Mouse (Mus musculus) left cerebral cortex, postnatal 10 days (tissue): ENCODE results near the gene A930017K11Rik. TPM values are rescaled to one million over a fixed set of nuclear protein-coding genes. Genes with fewer than 3 reads are reported as not detected.

ENCODE experiments used
- DNase-seq, 2 experiments: peaks; one replicate each; pipeline ENCODE4 v3.0.0; 2021 to 2022; ENCODE audit warnings: low spot score in 2 of 2, mixed read lengths in 1 of 2; ENCODE audit errors: extremely low spot score in 1 of 2
- intact Hi-C: fragments of 180-260 bp; cut with DNase I; formaldehyde crosslinking; loops from one replicate; pipeline ENCODE4 v1.15.1; 2025
- total RNA-seq, 2 experiments: library from RNA; stranded (reverse); gene quantifications; 2 replicates each; pipeline ENCODE4 v1.2.3; 2021

The A930017K11Rik gene
- total RNA-seq, 2 experiments from 2014 or later = not detected

- DNase-seq = no peak
- intact Hi-C loops = no loop called here
These were observed 8.6 kb downstream of the A930017K11Rik start for GRCm38 (mm10) chr17:25943769-25944168.

DNA sequence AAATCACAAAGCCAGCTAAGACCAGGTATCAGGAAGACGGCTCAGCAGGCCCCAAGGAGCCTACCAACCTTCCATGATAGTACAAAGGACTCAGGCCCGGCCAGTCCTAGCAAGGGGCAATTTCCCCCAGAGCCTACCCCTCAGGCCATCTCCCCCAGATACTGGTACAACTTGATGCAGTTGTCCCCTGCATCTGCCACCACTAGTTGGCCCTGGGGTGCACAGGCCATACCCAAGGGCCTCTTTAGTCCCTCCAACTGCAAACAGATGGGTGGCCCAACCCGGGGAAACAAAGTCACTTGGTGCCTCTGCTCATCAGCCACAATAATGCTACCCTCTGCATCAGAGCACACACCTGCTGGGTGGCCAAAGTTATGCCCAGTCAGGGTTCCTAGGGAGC lies 9.1 kb downstream of the A930017K11Rik start:
- DNase-seq = no peak
- intact Hi-C loops = no loop called here

DNA sequence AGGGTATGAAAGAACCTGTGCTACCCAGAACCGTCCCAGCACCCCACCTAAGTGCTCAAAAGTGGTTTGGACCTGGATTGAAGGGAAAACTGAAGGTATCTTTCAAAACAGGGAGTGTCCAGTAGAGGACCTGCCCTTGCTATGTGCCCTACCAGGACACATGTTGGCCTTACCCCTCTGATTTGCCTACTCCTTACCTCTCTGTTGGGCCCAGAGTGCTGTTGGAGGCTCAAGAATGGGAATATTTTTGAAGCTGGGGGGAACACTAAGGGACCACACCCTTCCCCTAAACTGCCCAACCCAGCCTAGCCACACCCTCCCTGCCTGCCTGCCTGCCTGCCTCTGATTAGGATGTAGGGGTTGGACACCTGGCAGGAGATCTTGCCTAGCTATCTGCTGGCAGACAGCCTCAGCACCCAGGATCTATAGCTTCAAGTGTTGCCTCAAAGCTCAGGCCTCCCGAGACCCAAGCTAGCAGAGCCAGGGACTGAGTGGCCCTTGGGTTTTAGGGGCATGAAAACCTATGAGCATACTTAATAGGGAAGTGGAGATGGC lies 9.7 kb downstream of the A930017K11Rik start:
- no peak for DNase-seq
- intact Hi-C loops = no loop called here

- intact Hi-C loops = no loop called here
- DNase-seq = peak; percentile 46 to 88
These were observed 10.7 kb downstream of the A930017K11Rik start for GRCm38 (mm10) chr17:25941511-25942241.

DNA sequence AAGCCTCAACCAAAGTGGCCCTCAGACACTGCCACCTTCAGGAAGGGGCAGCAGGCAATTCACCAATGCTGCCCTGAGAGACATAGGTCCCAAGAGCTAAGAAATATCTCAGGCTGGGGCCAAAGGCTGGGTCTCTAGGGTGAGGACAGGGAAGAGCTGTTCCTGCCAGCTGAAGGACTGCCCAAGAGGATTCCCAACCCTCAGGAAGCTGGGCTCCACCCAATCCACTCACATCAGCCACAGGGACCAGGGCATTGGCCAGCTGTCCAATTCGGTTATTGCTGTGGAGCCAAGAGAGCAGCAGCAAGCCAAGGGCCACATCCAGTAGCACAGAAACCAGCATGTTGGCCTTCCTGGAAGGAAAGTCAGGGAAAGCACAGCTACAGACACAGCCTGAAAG lies 17.8 kb downstream of the A930017K11Rik start:
- intact Hi-C loops = no loop called here
- no peak for DNase-seq

DNA sequence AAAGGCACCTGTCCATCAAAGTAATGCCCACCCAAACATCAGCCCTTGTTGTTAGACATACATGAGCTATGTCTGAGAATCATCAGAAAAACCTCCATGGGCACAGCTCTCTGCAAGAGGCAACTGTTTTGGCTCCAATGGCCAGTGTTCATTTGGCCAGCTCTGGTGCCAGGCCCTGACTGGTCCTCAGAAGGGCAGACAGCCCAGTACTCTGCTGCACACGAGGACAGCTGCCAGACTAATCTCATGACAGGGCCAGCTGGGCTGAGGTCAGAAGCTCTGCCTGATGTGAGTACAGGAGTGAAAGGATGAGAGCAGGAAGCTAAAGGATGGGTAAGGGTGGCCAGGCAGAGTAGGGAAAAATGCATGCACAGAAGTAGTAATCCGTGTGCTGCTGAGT lies 27.0 kb downstream of the A930017K11Rik start:
- intact Hi-C loops = no loop called here
- no peak for DNase-seq

- DNase-seq = peak in 1 of 2 experiments; percentile 60
- intact Hi-C loops = no loop called here
These were observed 30.2 kb downstream of the A930017K11Rik start for GRCm38 (mm10) chr17:25922120-25922519.

DNA sequence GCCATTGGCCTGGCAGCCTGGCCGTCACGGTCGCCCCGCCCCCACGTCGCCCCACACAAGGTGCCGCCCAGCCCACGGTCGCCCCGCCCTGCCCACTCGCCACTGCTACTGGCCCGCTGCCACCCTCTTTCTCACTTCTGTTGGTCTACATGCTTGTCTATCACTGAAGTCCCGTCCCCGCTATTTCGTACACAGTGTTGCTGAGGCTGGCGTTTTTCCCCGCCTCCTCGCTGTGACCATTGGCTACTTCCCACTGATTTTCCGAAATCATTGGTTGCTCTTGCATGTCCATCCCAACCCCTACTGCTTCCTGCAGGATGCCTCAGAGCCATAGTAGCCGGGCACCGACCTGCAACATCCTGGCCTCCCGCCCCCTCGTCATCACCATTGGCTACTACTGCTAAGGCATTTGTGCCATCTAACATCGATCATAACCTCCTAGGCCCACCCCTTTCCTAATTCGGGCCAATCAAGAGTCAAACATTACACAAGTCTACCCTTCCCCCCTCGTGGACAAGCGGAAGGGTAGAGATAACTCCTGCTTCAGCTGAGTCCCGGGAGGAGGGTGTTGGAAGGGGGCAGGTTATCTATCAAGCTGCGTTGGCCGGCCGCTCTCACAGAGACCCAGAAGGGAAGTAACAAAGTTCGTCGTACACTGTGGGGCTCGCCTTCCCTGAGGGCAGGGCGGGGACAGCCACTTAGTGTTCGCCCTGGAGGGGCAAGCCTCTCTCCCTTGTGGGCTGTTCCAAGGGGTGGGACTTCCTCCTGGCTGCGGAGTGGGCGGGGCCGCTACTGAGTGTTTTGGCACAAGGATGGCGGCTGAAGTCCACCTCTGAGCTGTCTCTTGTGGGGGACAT lies 32.4 kb downstream of the A930017K11Rik start:
- peak; percentile 100 for DNase-seq
- intact Hi-C loops = no loop called here

GRCm38 (mm10) chr17:25919144-25919785 lies 33.1 kb downstream of the A930017K11Rik start, which contains the start of gene Rab40c:
TSS of gene Rab40c (minus strand) at chr17:25919727.
- peak; percentile 45 to 79 for DNase-seq
- intact Hi-C loops = no loop called here

DNA sequence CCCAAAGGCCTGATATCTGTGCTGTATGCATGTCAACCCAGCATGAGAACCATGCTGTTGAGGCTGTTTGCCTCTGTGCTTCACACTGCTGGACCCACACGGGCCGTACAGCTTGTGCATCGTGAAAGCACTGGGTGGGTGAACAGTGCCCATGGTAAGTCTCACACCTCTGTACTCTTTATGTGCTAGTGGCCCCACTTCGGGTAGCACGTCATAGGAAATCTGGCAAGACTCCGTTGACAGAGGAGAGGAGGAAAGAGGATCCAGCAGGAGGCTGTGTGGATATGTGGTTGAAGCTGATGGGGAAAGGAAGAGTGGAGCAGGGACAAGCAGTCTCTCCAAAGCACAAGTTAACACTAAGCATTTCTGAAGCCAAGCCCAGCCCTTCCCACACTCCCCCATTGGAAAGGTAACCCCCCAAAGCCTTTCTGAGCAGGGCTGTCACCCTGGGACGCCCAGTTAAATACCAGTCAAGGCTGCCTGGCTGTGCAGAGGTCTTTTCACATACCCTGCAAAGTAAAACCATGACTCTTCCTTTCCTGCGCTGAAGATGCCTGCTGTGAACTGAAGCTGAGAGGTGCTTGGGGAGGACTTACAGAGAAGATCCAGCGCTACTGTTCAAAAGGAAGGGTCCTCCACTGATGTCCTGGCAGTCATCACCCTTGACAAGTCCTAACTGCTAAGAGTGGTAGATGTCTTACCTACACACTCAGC lies 34.2 kb downstream of the A930017K11Rik start:
- intact Hi-C loops = no loop called here
- no peak for DNase-seq

DNA sequence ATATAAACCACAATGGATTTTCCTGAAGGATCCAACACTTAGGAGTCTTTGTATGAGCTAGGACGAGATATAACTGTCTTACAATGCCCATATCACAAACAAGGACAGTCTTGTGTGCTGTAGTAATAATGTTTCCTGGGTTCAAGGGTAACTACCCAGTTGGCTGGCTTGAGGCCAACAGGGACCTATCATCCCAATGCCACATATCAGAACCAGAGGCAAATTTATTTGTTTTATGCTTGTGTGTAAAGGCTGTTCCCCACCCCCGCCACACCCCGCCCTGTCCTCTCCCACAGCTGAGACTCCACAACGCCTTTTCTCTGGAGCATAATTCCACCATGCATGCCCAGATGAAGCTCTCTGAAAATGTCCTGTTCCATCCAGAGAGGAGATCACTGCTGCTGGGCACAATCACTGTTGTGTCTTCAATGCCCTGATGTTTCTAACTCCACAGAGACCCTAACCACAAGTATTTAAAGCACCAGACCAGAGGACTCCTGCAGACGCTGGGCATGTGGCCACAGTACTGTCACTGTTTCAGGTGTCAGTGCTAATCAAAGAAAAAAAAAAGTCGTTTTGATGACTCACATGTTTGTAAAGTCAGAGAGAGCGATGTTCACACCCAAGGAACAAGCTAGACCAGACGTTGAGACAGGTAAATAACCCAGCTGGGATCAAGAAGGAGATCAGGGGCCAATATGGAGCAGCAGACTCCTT lies 35.3 kb downstream of the A930017K11Rik start:
- intact Hi-C loops = no loop called here
- no peak for DNase-seq

GRCm38 (mm10) chr17:25914295-25914694 lies 38.1 kb downstream of the A930017K11Rik start:
- no peak for DNase-seq
- intact Hi-C loops = no loop called here

- no peak for DNase-seq
- intact Hi-C loops = no loop called here
These were observed 38.5 kb downstream of the A930017K11Rik start for GRCm38 (mm10) chr17:25913877-25914275.

GRCm38 (mm10) chr17:25913186-25913876 lies 39.0 kb downstream of the A930017K11Rik start:
- intact Hi-C loops = no loop called here
- DNase-seq = peak in 1 of 2 experiments; percentile 43

GRCm38 (mm10) chr17:25911816-25912215 lies 40.5 kb downstream of the A930017K11Rik start:
- intact Hi-C loops = no loop called here
- DNase-seq = no peak

- DNase-seq = no peak
- intact Hi-C loops = no loop called here
These were observed 44.7 kb downstream of the A930017K11Rik start for GRCm38 (mm10) chr17:25907640-25908039.

- no peak for DNase-seq
- intact Hi-C loops = no loop called here
These were observed 49.3 kb downstream of the A930017K11Rik start for GRCm38 (mm10) chr17:25903061-25903460.
